Mouse (Mus musculus): ENCODE results near the gene Sh2d3c.

DNA sequence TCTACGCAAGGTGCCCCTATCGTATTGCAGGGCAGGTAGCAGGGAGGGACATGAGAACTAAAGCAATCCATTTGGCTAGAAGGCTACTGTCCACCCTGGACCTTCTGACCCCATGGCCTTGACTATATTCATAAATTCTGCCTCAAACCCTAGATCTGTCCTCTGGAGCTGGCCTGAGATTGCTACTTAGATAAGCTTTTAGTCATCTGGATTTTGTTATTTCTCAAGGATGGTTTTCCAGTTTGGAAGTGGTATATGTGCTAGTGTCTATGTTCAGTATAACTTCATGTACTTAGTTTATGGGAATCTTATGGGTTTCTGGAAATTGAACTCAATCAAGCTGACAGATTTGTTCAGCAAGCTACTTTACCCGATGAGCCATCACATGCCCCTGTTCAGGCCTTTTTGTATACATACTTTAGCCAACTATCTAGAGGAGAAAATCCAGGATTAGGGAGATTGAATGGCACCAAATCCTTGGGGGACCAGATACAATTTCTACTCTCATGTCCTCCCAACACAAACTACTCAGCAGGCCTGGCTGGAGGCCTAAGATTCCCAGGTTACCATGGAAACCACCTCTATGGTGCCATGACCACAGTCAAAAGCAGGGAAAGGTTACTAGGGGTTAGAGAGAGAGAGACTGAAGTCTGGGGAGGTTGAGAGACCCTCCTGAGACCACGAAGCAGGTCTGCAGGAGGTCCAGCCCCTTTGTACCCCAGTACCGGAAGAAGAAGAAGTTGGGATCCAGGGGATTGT, 48.7 kb downstream of the Sh2d3c start:
- TF ChIP-seq CTCF (IDR thresholded peaks at IDR 0.05; ENCODE audit: insufficient read depth, low read length): no peak
- TF ChIP-seq POLR2A (IDR thresholded peaks at IDR 0.05; ENCODE audit: borderline replicate concordance, extremely low read depth, low read depth, low read length): no peak

Measured in lung, adult 2 months (tissue).